Mouse (Mus musculus) heart, postnatal 0 days (tissue): ENCODE measurements around the gene Grk4.

Source experiments
- CTCF ChIP-seq: IDR thresholded peaks from 2 replicates; pipeline ENCODE4 v1.5.1; 2016; ENCODE audit warnings: antibody characterized with exemption, control low read depth, low read depth
- EP300 ChIP-seq: IDR thresholded peaks from 2 replicates; pipeline ENCODE4 v1.6.1; 2016; ENCODE audit warnings: antibody characterized with exemption, low read depth

GRCm38 (mm10) chr5:34758762-34759161, 98.6 kb downstream of the Grk4 start:
- TF ChIP-seq EP300 (no peak), CTCF (no peak)
